Mouse (Mus musculus): Measurements from ENCODE around the gene Stx6.

DNA sequence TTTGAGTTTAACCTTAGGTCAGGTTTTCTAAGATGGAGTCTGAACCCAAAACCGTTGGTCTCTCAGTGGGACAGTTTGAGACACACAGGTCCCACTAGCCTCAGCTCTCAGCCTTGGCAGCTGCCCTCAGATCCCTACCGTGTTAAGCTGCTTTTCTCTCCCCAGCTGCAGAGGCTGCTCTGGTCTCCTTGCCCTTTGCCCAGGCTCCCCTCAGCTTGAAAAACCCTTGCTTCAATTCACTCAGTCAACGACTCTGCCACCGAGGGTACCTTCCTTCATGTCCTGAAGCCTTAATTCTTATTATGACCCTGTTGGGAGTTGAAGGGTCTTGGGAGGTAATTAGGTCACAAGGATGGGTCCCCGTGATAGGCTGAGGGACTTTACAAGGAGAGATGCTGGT, 91.4 kb downstream of the Stx6 start:
- no peak for TF ChIP-seq CTCF (IDR thresholded peaks at IDR 0.05; ENCODE audit: low read depth)
- TF ChIP-seq EP300 (IDR thresholded peaks at IDR 0.05; ENCODE audit: low read depth): no peak

Measured in heart, postnatal 0 days (tissue).